Mouse (Mus musculus) heart, embryonic 13.5 days (tissue): Measurements from ENCODE around the gene Spint3. TPM values are rescaled to one million over a fixed set of nuclear protein-coding genes. Genes with fewer than 3 reads are reported as not detected.
A peak's percentile ranks its signal among the peaks of the same experiment; 100 is the strongest.

ENCODE experiments used
- ATAC-seq: fragments of 200-750 bp; cut with Nextera tagmentation; 2 replicates; pipeline ENCODE4 v1.8.0; 2017; ENCODE audit warnings: moderate TSS enrichment; ENCODE audit not compliant: insufficient number of reproducible peaks, low FRiP score, low TSS enrichment; ENCODE audit errors: extremely low read depth
- H3K27ac ChIP-seq: fragments of 300-500 bp; sonication (generic); replicated peaks from 2 replicates; pipeline ENCODE4 v1.5.1; 2015; ENCODE audit warnings: moderate library complexity, mild to moderate bottlenecking, inconsistent platforms
- H3K27me3 ChIP-seq: fragments of 300-500 bp; sonication (generic); replicated peaks from 2 replicates; pipeline ENCODE4 v1.6.1; 2015; ENCODE audit warnings: mild to moderate bottlenecking, inconsistent platforms
- H3K36me3 ChIP-seq: fragments of 300-500 bp; sonication (generic); 2 replicates; pipeline ENCODE4 v1.6.1; 2015; ENCODE audit warnings: mild to moderate bottlenecking, inconsistent platforms
- H3K4me1 ChIP-seq: fragments of 300-500 bp; sonication (generic); 2 replicates; pipeline ENCODE4 v1.6.1; 2015; ENCODE audit warnings: inconsistent platforms
- H3K4me2 ChIP-seq: fragments of 300-500 bp; sonication (generic); 2 replicates; pipeline ENCODE4 v1.6.1; 2015; ENCODE audit warnings: inconsistent platforms, mild to moderate bottlenecking, moderate library complexity
- H3K4me3 ChIP-seq: fragments of 300-500 bp; sonication (generic); 2 replicates; pipeline ENCODE4 v1.5.1; 2015; ENCODE audit warnings: moderate library complexity, mild to moderate bottlenecking, inconsistent platforms
- H3K9ac ChIP-seq: fragments of 300-500 bp; sonication (generic); 2 replicates; pipeline ENCODE4 v1.6.1; 2015; ENCODE audit warnings: inconsistent platforms, mild to moderate bottlenecking, moderate library complexity
- H3K9me3 ChIP-seq: fragments of 300-500 bp; sonication (generic); 2 replicates; pipeline ENCODE4 v1.6.1; 2016; ENCODE audit warnings: inconsistent platforms
- WGBS: fragments of 180-500 bp; shearing (Covaris S2); methylation state at CpG from one replicate; pipeline ENCODE4 v1.1.7; 2015; ENCODE audit warnings: mixed read lengths; 5-methylcytosine and 5-hydroxymethylcytosine counted together
- polyA plus RNA-seq: library from polyadenylated mRNA; unstranded; fragments of >200 nt; fragmentation: Nextera tagmentation; extraction: Ambion mirVana; gene quantifications from 2 replicates; pipeline ENCODE4 v1.2.1, GENCODE M21; 2015

The Spint3 gene
- polyA plus RNA-seq, 1 experiment from 2014 or later = not detected

GRCm38 (mm10) chr2:164567460-164567859 is 5.8 kb downstream of the Spint3 start:
- Histone ChIP-seq H3K4me1 (peaks cover 16% of the 10 kb centered on the region), H3K4me3 (no peak overlapping the region), H3K27ac (no peak overlapping the region), H3K36me3 (no peaks in the 10 kb centered on the region), H3K27me3 (peaks cover 29% of the 10 kb centered on the region), H3K9ac (no peak overlapping the region), H3K4me2 (no peak overlapping the region), H3K9me3 (no peaks in the 10 kb centered on the region)
- ATAC-seq = no peak
- 78% methylated on average over 5 of the region's 5 CpGs for WGBS

GRCm38 (mm10) chr2:164566997-164567396 is 6.3 kb downstream of the Spint3 start:
- no peak overlapping the region for H3K4me3 ChIP-seq
- H3K9me3 ChIP-seq = no peaks in the 10 kb centered on the region
- no peak overlapping the region for H3K27ac ChIP-seq
- 68% methylated on average over 2 of the region's 2 CpGs for WGBS
- no peak overlapping the region for H3K4me2 ChIP-seq
- H3K9ac ChIP-seq = no peak overlapping the region
- no peak for ATAC-seq
- peaks cover 33% of the 10 kb centered on the region for H3K27me3 ChIP-seq
- H3K4me1 ChIP-seq = peaks cover 18% of the 10 kb centered on the region
- H3K36me3 ChIP-seq = no peaks in the 10 kb centered on the region

- H3K9me3 ChIP-seq = no peaks in the 10 kb centered on the region
- no peak overlapping the region for H3K27ac ChIP-seq
- peaks cover 18% of the 10 kb centered on the region for H3K4me1 ChIP-seq
- H3K4me3 ChIP-seq = no peak overlapping the region
- peaks cover 46% of the 10 kb centered on the region for H3K27me3 ChIP-seq
- WGBS = 65% methylated on average over 5 of the region's 5 CpGs
- H3K4me2 ChIP-seq = no peak overlapping the region
- no peak overlapping the region for H3K9ac ChIP-seq
- H3K36me3 ChIP-seq = no peaks in the 10 kb centered on the region
- ATAC-seq = no peak
Observed at GRCm38 (mm10) chr2:164564346-164564745, 8.9 kb downstream of the Spint3 start.

GRCm38 (mm10) chr2:164563339-164564038 is 9.8 kb downstream of the Spint3 start:
- peaks cover 46% of the 10 kb centered on the region for H3K27me3 ChIP-seq
- ATAC-seq = peak; percentile 16; the same call in 1 of the 2 replicates
- WGBS = under 1% methylated on average over 32 of the region's 32 CpGs
- H3K4me2 ChIP-seq = peak overlapping the region; percentile 90
- no peak overlapping the region for H3K27ac ChIP-seq
- H3K4me3 ChIP-seq = peak overlapping the region; percentile 59
- peak overlapping the region; percentile 82 for H3K9ac ChIP-seq
- no peaks in the 10 kb centered on the region for H3K9me3 ChIP-seq
- no peaks in the 10 kb centered on the region for H3K36me3 ChIP-seq
- peaks cover 22% of the 10 kb centered on the region for H3K4me1 ChIP-seq

GRCm38 (mm10) chr2:164562391-164563188 is 10.7 kb downstream of the Spint3 start, which contains the start of gene Wfdc2:
TSS of gene Wfdc2 (plus strand) at chr2:164562413.
- 6% methylated on average over 24 of the region's 24 CpGs for WGBS
- Histone ChIP-seq H3K9me3 (no peaks in the 10 kb centered on the region), H3K4me2 (peak within 1 kb of the TSS; percentile 90), H3K36me3 (no peaks in the 10 kb centered on the region), H3K4me3 (peak within 1 kb of the TSS; percentile 59), H3K27me3 (peaks cover 49% of the 10 kb centered on the region), H3K9ac (peak within 1 kb of the TSS; percentile 82), H3K4me1 (peaks cover 22% of the 10 kb centered on the region), H3K27ac (no peak within 1 kb of the TSS)
- no peak for ATAC-seq

- WGBS = 81% methylated on average over 8 of the region's 8 CpGs
- no peaks in the 10 kb centered on the region for H3K9me3 ChIP-seq
- no peak for ATAC-seq
- H3K9ac ChIP-seq = no peak overlapping the region
- peaks cover 22% of the 10 kb centered on the region for H3K4me1 ChIP-seq
- H3K36me3 ChIP-seq = no peaks in the 10 kb centered on the region
- H3K27ac ChIP-seq = no peak overlapping the region
- H3K4me3 ChIP-seq = no peak overlapping the region
- no peak overlapping the region for H3K4me2 ChIP-seq
- H3K27me3 ChIP-seq = peaks cover 47% of the 10 kb centered on the region
Observed at GRCm38 (mm10) chr2:164560106-164560505, 13.2 kb downstream of the Spint3 start.

GRCm38 (mm10) chr2:164558991-164559645 is 14.1 kb downstream of the Spint3 start:
- Histone ChIP-seq H3K27ac (no peak overlapping the region), H3K4me3 (no peak overlapping the region), H3K4me2 (peak overlapping the region; percentile 16; the same call in 1 of the 2 replicates), H3K9ac (no peak overlapping the region), H3K9me3 (no peaks in the 10 kb centered on the region), H3K4me1 (peaks cover 21% of the 10 kb centered on the region), H3K27me3 (peaks cover 37% of the 10 kb centered on the region), H3K36me3 (no peaks in the 10 kb centered on the region)
- 36% methylated on average over 16 of the region's 16 CpGs for WGBS
- ATAC-seq = 0 out of 2 replicates have a peak, but pooled peaks have one; percentile 37

- H3K27me3 ChIP-seq = peaks cover 32% of the 10 kb centered on the region
- H3K36me3 ChIP-seq = no peaks in the 10 kb centered on the region
- H3K27ac ChIP-seq = no peak overlapping the region
- H3K4me1 ChIP-seq = peaks cover 16% of the 10 kb centered on the region
- H3K4me2 ChIP-seq = no peak overlapping the region
- no peaks in the 10 kb centered on the region for H3K9me3 ChIP-seq
- no peak overlapping the region for H3K4me3 ChIP-seq
- ATAC-seq = no peak
- 80% methylated on average over 8 of the region's 8 CpGs for WGBS
- no peak overlapping the region for H3K9ac ChIP-seq
Observed at GRCm38 (mm10) chr2:164558426-164558825, 14.8 kb downstream of the Spint3 start.

GRCm38 (mm10) chr2:164551502-164551901 is 21.8 kb downstream of the Spint3 start:
- Histone ChIP-seq H3K4me3 (no peak overlapping the region), H3K9ac (no peak overlapping the region), H3K27me3 (peaks cover 18% of the 10 kb centered on the region), H3K4me1 (peaks cover 7% of the 10 kb centered on the region; the same call in 1 of the 2 replicates), H3K36me3 (no peaks in the 10 kb centered on the region), H3K9me3 (no peaks in the 10 kb centered on the region), H3K4me2 (no peak overlapping the region), H3K27ac (no peak overlapping the region)
- no peak for ATAC-seq
- WGBS = 81% methylated on average over 9 of the region's 9 CpGs

GRCm38 (mm10) chr2:164550895-164551269 is 22.4 kb downstream of the Spint3 start:
- ATAC-seq = no peak

More at GRCm38 (mm10) chr2:164550895-164551269, 22.4 kb downstream of the Spint3 start:
- Histone ChIP-seq H3K9me3 (no peaks in the 10 kb centered on the region), H3K27ac (no peak overlapping the region), H3K4me3 (no peak overlapping the region), H3K36me3 (no peaks in the 10 kb centered on the region), H3K4me1 (peaks cover 7% of the 10 kb centered on the region; the same call in 1 of the 2 replicates), H3K27me3 (peaks cover 18% of the 10 kb centered on the region), H3K9ac (no peak overlapping the region), H3K4me2 (no peak overlapping the region)
- 71% methylated on average over 2 of the region's 2 CpGs for WGBS
